Mouse (Mus musculus) ES-Bruce4 (cell line): ENCODE measurements at regions not wholly inside any gene's neighbourhood (a gene's known extent, or its start where the extent isn't known, plus 50 kb on each side); places are given as distances from the start of the nearest gene placed in this dataset.

Experiments used
- CTCF ChIP-seq: IDR thresholded peaks from one replicate; pipeline ENCODE4 v1.8.1; 2011; ENCODE audit warnings: low read depth, low read length
- POLR2A ChIP-seq: IDR thresholded peaks from one replicate; pipeline ENCODE4 v1.8.1; 2011; ENCODE audit warnings: low read length; ENCODE audit not compliant: insufficient read depth

DNA sequence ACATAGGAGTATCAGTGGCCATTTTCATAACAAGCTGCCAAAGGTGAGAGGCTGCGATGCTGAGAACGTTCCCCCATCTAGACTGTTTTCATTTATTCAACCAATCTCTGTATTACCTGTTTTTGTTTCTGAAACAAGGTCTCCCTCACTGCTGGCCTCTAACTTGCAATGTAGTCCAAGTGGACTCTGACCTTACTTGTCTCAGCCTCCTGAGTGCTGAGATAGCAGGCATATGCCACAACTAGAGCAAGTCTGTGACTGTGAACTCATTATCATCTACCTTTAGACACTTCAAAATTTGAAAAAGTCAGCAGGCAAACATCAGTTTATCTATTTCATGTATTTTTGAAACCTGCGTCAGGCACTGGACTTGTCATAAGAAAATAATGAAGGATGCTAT is 468.7 kb upstream of the Sel1l start:
- TF ChIP-seq CTCF = no peak
- TF ChIP-seq POLR2A = no peak
